Mouse (Mus musculus): ENCODE data around the gene Eif4ebp2.

DNA sequence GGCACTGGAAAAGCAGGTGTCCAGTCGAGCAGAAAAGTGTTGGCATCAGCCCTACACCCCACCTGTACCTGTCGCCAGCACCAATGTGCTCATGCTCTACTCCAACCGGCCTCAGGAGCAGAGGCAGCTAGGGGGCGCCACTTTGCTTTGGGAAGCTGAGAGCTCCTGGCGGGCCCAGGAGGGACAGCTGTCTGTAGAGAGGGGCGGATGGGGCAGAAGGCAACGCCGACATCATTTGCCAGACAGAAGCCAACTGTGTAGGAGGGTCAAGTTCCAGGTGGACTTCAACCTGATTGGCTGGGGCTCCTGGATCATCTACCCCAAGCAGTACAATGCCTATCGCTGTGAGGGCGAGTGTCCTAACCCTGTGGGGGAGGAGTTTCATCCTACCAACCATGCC lies 29.2 kb downstream of the Eif4ebp2 start:
- TF ChIP-seq POLR2A (IDR thresholded peaks at IDR 0.05; ENCODE audit: control insufficient read depth, extremely low read depth, insufficient read depth, low read length, poor library complexity) (no peak), CTCF (IDR thresholded peaks at IDR 0.05; ENCODE audit: borderline replicate concordance, control insufficient read depth, extremely low read depth, insufficient read depth, low read length, poor library complexity) (peak; percentile 70; the same call in 1 of the 2 replicates)
